Mouse (Mus musculus) limb, embryonic 11.5 days (tissue): ENCODE results near the gene Fam149a. TPM values are rescaled to one million over a fixed set of nuclear protein-coding genes. Genes with fewer than 3 reads are reported as not detected.
"Not testable (repeated sequence)": the region's sequence is repeated elsewhere in the genome, so short reads cannot be mapped to it uniquely, and the experiment has no call there.

ENCODE experiments used
- ATAC-seq: fragments of 200-750 bp; cut with Nextera tagmentation; 2 replicates; pipeline ENCODE4 v1.8.0; 2017; ENCODE audit warnings: low read depth; ENCODE audit not compliant: insufficient number of reproducible peaks, low FRiP score, low TSS enrichment
- DNase-seq: peaks from one replicate; pipeline ENCODE4 v3.0.0-alpha.2; 2015; ENCODE audit warnings: low spot score
- H3K27ac ChIP-seq: fragments of 300-500 bp; sonication (generic); replicated peaks from 2 replicates; pipeline ENCODE4 v1.5.1; 2014; ENCODE audit warnings: low read depth, mild to moderate bottlenecking, low read length
- H3K27me3 ChIP-seq: fragments of 300-500 bp; sonication (generic); 2 replicates; pipeline ENCODE4 v1.6.1; 2014; ENCODE audit warnings: mild to moderate bottlenecking, low read length, mixed read lengths; ENCODE audit not compliant: control insufficient read depth, insufficient read depth
- H3K36me3 ChIP-seq: fragments of 300-500 bp; sonication (generic); 2 replicates; pipeline ENCODE4 v1.6.1; 2014; ENCODE audit warnings: mild to moderate bottlenecking, low read length, moderate library complexity, mixed read lengths; ENCODE audit not compliant: control insufficient read depth, insufficient read depth
- H3K4me1 ChIP-seq: fragments of 300-500 bp; sonication (generic); 2 replicates; pipeline ENCODE4 v1.6.1; 2014; ENCODE audit warnings: low read length, mixed read lengths; ENCODE audit not compliant: control insufficient read depth, insufficient read depth
- H3K4me2 ChIP-seq: fragments of 300-500 bp; sonication (generic); 2 replicates; pipeline ENCODE4 v1.6.1; 2014; ENCODE audit warnings: low read depth, mild to moderate bottlenecking, moderate library complexity; ENCODE audit not compliant: severe bottlenecking
- H3K4me3 ChIP-seq: fragments of 300-500 bp; sonication (generic); 2 replicates; pipeline ENCODE4 v1.5.1; 2014; ENCODE audit warnings: low read depth, low read length
- H3K9ac ChIP-seq: fragments of 300-500 bp; sonication (generic); 2 replicates; pipeline ENCODE4 v1.6.1; 2014; ENCODE audit warnings: mild to moderate bottlenecking, low read length
- H3K9me3 ChIP-seq: fragments of 300-500 bp; sonication (generic); 2 replicates; pipeline ENCODE4 v1.6.1; 2016; ENCODE audit warnings: low read length; ENCODE audit not compliant: control insufficient read depth
- WGBS: fragments of 180-500 bp; shearing (Covaris S2); extraction: QIAGEN DNeasy Blood & Tissue Kit; methylation state at CpG from one replicate; pipeline ENCODE4 v1.1.7; 2014; 5-methylcytosine and 5-hydroxymethylcytosine counted together
- polyA plus RNA-seq: library from polyadenylated mRNA; unstranded; fragments of >200 nt; fragmentation: Nextera tagmentation; extraction: Ambion mirVana; gene quantifications from 2 replicates; pipeline ENCODE4 v1.2.1, GENCODE M21; 2014

Fam149a gene
- polyA plus RNA-seq, 1 experiment from 2014 or later: 13.6 TPM

DNA sequence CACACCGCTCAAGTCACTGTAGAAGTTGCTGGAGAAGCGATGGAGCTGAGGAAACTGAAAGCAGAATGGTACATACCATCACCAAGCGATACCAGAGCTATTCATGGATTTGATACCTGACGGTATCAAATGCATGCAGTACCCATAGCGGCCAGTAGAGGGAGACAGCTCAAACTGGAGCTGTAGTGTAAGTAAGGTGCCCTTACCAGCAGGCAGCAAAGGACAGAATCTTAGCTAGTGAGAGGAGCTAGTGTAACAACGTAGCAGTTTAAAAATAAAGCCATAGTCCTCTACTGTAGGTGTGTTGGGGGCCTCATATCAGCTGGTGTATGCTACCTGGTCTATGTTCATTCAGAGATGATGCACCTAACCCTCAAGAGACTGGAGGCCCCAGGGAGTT, 37.1 kb downstream of the Fam149a start:
- no peak overlapping the region for H3K4me3 ChIP-seq
- ATAC-seq: no peak
- H3K27ac ChIP-seq: no peak overlapping the region
- no peaks in the 10 kb centered on the region for H3K36me3 ChIP-seq
- no peaks in the 10 kb centered on the region for H3K27me3 ChIP-seq
- no peak overlapping the region for H3K9ac ChIP-seq
- peak; percentile 88 for DNase-seq
- WGBS: 22% methylated on average over 6 of the region's 6 CpGs
- no peak overlapping the region for H3K4me2 ChIP-seq
- no peaks in the 10 kb centered on the region for H3K4me1 ChIP-seq
- no peaks in the 10 kb centered on the region for H3K9me3 ChIP-seq

DNA sequence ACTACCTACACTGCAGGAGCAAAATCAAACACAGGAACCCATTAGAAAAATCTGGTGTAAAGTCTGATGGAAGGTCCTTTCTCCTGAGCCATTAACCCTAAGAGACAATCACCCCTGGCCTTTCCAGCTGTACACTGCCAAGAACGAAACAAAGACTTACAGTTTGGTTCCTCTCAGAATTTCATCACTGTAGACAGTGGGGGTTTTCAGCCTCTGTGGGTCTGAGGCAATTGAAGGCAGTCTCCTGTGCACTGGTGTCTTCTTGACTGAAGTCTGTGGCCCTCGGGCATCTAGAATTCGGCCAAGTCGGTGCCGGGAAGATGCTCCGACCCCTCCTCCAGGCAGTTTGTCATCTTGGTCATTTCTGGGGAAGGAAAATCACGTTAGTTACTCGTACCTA, 37.8 kb downstream of the Fam149a start:
- no peak overlapping the region for H3K9ac ChIP-seq
- WGBS: 94% methylated on average over 8 of the region's 8 CpGs

DNA sequence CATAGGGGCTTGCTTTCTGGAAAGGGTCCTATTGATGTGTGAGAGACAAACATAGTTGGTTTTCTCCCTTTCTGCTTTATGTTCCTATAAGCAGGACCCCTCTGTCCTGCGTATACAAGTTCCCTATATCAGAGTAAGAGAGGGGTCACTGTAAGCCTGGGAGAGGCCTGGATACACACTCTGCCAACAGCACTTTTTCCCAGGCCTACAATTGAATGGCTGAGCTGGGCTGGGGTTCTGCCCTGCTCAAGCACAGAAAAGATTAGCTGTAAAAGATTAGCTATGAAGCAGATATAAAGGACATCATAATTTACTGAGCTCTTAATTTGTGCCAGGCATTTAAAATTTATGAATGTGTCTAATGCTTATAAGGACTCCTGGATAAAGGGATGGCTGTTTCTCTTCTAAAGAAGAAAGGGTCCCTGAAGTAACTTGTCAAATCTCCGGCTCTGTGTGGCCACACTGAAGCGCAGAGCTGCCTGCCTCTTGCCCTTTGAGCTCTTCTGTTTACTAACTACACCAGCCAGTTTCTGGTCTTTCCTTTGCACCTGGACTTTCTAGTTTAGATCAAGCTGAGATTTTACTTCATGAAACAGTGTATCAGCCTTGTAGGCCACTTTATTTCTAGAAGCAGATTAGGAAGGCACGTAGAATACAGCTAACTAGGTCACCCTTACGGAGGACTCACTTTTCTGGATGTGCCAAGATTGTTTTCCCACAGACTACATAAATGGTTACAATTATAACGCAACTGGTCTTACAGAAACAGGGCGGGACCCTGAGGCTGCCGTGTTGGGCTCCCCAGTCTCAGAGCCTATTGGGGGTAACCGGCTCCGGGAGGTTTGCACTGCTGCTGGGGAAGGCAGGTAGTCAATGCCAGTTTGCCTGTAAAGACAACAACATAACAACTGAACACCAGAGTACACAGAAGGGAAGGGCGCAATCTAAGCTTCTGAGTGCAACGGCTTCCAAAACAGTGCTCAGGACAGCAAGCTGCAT, 40.2 kb downstream of the Fam149a start:
- 92% methylated on average over 12 of the region's 12 CpGs for WGBS

More for the DNA sequence above, 37.8 kb downstream of the Fam149a start:
- no peaks in the 10 kb centered on the region for H3K27me3 ChIP-seq
- no peaks in the 10 kb centered on the region for H3K4me1 ChIP-seq
- H3K9me3 ChIP-seq: no peaks in the 10 kb centered on the region
- no peak overlapping the region for H3K4me2 ChIP-seq
- DNase-seq: no peak
- no peak for ATAC-seq
- H3K36me3 ChIP-seq: no peaks in the 10 kb centered on the region
- no peak overlapping the region for H3K27ac ChIP-seq
- no peak overlapping the region for H3K4me3 ChIP-seq

DNA sequence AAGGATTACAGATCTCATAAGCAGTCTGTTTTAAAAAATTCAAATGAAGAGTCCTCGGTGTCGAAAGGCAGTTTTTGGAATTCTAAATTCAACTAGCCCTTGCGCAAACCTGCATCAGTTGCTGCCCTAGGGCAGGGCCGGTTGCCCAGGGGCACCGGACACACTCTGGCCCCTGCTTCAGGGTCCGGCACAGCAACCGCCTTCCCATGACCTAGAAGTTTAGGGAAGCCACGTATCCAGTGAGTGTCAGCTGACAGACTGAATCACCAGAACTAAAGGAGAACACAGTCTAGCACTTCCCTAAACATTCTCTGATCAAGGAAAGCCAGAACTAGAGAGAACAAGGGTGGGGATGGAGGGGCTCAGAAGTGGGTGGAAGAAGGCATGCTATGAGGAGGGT, 48.6 kb downstream of the Fam149a start:
- 2% methylated on average over 8 of the region's 8 CpGs for WGBS
- peak overlapping the region; percentile 63 for H3K9ac ChIP-seq
- ATAC-seq (no peak), DNase-seq (no peak)
- peak overlapping the region; percentile 59 for H3K4me3 ChIP-seq
- no peaks in the 10 kb centered on the region for H3K9me3 ChIP-seq
- H3K27me3 ChIP-seq: no peaks in the 10 kb centered on the region
- peak overlapping the region; percentile 80 for H3K4me2 ChIP-seq
- no peak overlapping the region for H3K27ac ChIP-seq
- H3K36me3 ChIP-seq: no peaks in the 10 kb centered on the region
- H3K4me1 ChIP-seq: no peaks in the 10 kb centered on the region

More for the DNA sequence above, 40.2 kb downstream of the Fam149a start:
- H3K27me3 ChIP-seq: no peaks in the 10 kb centered on the region
- H3K4me2 ChIP-seq: no peak overlapping the region
- no peaks in the 10 kb centered on the region for H3K4me1 ChIP-seq
- H3K36me3 ChIP-seq: no peaks in the 10 kb centered on the region
- no peak overlapping the region for H3K27ac ChIP-seq
- H3K9ac ChIP-seq: no peak overlapping the region
- ATAC-seq: no peak
- H3K4me3 ChIP-seq: no peak overlapping the region
- H3K9me3 ChIP-seq: no peaks in the 10 kb centered on the region
- no peak for DNase-seq

DNA sequence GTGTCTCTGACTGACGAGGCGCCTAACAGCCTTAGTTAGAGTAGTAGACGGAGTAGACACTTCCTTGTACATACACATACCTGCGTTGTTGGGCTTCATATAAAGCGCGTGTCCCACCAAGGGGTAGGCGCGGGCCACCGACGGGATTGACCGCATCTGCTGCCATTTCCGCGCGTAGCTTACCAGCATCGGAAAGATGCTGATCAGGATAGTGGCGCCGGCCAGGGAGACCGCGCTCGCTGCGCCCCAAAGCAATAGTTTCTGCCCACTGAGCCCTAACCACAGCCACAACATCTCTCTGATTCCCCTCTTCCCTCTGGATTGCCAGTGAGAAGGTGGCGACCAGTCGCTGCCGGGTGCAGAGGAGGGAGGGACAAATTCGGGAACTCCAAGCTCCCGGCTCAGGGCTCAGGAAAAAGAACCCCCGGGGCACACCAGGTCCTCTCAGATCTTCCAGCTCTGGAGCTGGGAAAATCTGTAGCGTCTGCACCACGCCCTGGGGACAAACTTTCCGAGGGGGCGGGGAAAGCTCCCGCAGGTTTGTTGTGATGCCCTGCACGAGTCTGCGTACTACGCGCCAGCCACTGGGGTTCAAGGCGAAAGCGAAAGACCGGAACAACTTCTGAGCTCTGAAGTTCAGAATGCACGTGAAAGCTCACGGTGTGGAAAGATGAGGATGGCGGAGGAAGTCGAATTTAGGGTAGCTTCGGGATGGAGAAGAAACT, 49.2 kb downstream of the Fam149a start, which contains the start of gene Cyp4v3:
TSS of gene Cyp4v3 (minus strand) at position 532 of the 725 bp plus-strand sequence.
- H3K9ac ChIP-seq: peak within 1 kb of the TSS; percentile 63
- no peaks in the 10 kb centered on the region for H3K36me3 ChIP-seq
- peak within 1 kb of the TSS; percentile 80 for H3K4me2 ChIP-seq
- peak; percentile 77 for DNase-seq
- under 1% methylated on average over 44 of the region's 44 CpGs for WGBS
- H3K9me3 ChIP-seq: no peaks in the 10 kb centered on the region
- H3K27ac ChIP-seq: no peak within 1 kb of the TSS
- no peaks in the 10 kb centered on the region for H3K4me1 ChIP-seq
- H3K4me3 ChIP-seq: peak within 1 kb of the TSS; percentile 59
- ATAC-seq: peak; percentile 78; the same call in 1 of the 2 replicates
- H3K27me3 ChIP-seq: no peaks in the 10 kb centered on the region

DNA sequence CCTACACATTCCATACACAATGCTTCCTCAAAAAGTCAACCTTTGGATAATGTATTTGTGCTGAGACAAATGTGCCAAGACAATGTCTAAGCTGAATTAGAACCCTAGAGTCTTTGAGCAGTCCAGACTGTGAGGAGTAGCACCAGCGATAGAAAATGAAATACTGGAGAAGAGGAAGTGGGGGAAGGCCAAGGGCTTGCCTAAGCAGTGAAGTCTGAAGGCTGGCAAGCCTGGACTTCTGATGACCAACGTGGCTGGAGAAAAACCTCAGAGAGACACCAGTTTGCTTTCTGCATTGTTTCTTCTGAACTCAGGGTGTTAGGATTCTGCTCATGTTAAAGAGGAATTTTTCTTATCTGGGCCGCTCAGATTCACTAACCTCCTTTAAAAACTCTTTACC, 51.2 kb downstream of the Fam149a start:
- Histone ChIP-seq H3K36me3 (no peaks in the 10 kb centered on the region), H3K9me3 (no peaks in the 10 kb centered on the region), H3K4me1 (no peaks in the 10 kb centered on the region), H3K27ac (no peak overlapping the region), H3K4me3 (no peak overlapping the region), H3K9ac (no peak overlapping the region), H3K4me2 (no peak overlapping the region), H3K27me3 (no peaks in the 10 kb centered on the region)
- DNase-seq: no peak
- 79% methylated on average over 3 of the region's 3 CpGs for WGBS
- no peak for ATAC-seq

DNA sequence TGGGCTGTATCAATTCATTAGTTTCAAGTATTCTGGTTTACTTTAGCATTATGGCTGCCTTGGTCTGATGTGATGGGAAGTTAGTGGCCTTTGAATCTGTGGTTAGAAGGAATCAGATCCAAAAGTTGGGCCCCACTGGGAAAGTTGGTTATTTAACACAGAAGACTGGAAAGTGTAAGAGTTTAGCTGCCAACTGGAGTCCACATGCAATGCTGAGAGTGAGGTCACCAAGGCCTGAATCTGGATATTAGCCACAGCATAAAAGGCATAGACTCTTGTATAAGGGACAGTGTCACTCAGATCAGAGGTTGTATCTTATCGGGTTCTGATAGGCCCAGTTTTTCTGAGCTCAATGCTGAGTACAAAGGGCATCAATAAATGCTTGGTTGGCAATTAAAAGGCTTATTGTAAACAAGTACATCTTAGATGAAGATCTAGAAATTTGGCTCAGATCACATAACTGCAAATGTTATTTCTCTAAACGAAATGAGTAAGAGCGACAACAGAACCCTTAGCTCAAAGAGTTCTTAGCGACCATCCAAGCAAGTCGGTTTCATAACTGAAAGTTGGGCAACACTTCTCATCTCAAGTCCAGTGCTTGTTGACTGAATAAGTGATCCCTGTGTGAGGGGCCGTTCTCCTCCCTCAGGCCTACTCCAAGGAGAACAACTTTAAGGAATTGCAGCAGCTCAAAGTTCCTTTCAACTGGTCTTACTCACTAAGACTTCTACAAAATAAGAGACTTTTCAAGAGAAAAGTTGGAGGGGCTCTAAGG, 52.7 kb downstream of the Fam149a start:
- WGBS: 96% methylated on average over 6 of the region's 6 CpGs
- H3K4me1 ChIP-seq: no peaks in the 10 kb centered on the region
- no peak for ATAC-seq
- H3K27ac ChIP-seq: no peak overlapping the region
- H3K27me3 ChIP-seq: no peaks in the 10 kb centered on the region
- DNase-seq: no peak
- no peak overlapping the region for H3K4me2 ChIP-seq
- H3K9ac ChIP-seq: no peak overlapping the region
- no peaks in the 10 kb centered on the region for H3K9me3 ChIP-seq
- no peaks in the 10 kb centered on the region for H3K36me3 ChIP-seq
- no peak overlapping the region for H3K4me3 ChIP-seq

DNA sequence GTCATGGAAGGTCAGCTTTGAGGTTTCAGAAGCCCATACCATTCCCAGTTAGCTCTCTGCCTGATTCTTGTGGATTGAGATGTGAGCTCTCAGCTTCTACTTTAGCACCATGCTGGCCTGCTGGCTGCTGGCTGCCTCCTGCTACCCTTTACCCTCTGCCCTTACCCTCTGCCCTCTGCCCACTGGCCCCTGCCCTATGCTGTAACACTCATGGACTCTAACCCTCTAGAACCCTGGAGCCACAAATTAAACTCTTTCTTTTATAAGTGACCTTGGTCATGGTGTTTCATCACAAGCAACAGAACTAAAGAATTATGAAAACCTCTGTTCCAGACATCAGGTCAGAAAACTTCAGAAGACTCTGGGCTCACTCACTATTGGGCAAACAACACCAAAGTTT, 55.0 kb downstream of the Fam149a start:
- ATAC-seq, H3K27me3 ChIP-seq, H3K9ac ChIP-seq, H3K4me1 ChIP-seq, H3K4me2 ChIP-seq, H3K36me3 ChIP-seq, DNase-seq, H3K9me3 ChIP-seq, H3K27ac ChIP-seq, H3K4me3 ChIP-seq: not testable (repeated sequence)
